Mouse (Mus musculus) heart, postnatal 0 days (tissue): ENCODE data around the gene D330020A13Rik. TPM values are rescaled to one million over a fixed set of nuclear protein-coding genes. Genes with fewer than 3 reads are reported as not detected.

Experiments
- ATAC-seq: fragments of 200-750 bp; cut with Nextera tagmentation; 2 replicates; pipeline ENCODE4 v1.8.0; 2017; ENCODE audit warnings: low read depth, moderate number of reproducible peaks, moderate library complexity; ENCODE audit not compliant: insufficient read depth
- DNase-seq: peaks from one replicate; pipeline ENCODE4 v3.0.0-alpha.2; 2016; ENCODE audit warnings: low spot score
- H3K27ac ChIP-seq: fragments of 300-500 bp; sonication (generic); 2 replicates; pipeline ENCODE4 v1.5.1; 2014; ENCODE audit warnings: low read depth, mild to moderate bottlenecking
- H3K27me3 ChIP-seq: fragments of 300-500 bp; sonication (generic); 2 replicates; pipeline ENCODE4 v1.6.1; 2014; ENCODE audit warnings: low read length, mixed read lengths; ENCODE audit not compliant: control insufficient read depth, insufficient read depth
- H3K36me3 ChIP-seq: fragments of 300-500 bp; sonication (generic); replicated peaks from 2 replicates; pipeline ENCODE4 v1.6.1; 2014; ENCODE audit warnings: low read length, mixed read lengths; ENCODE audit not compliant: control insufficient read depth, insufficient read depth
- H3K4me1 ChIP-seq: fragments of 300-500 bp; sonication (generic); 2 replicates; pipeline ENCODE4 v1.6.1; 2014; ENCODE audit warnings: antibody characterized with exemption; ENCODE audit not compliant: control insufficient read depth, insufficient read depth
- H3K4me2 ChIP-seq: fragments of 300-500 bp; sonication (generic); 2 replicates; pipeline ENCODE4 v1.6.1; 2014; ENCODE audit warnings: low read depth, mild to moderate bottlenecking, low read length, moderate library complexity
- H3K4me3 ChIP-seq: fragments of 300-500 bp; sonication (generic); 2 replicates; pipeline ENCODE4 v1.5.1; 2014; ENCODE audit warnings: low read depth, low read length
- H3K9ac ChIP-seq: fragments of 300-500 bp; sonication (generic); replicated peaks from 2 replicates; pipeline ENCODE4 v1.6.1; 2014; ENCODE audit warnings: low read depth, low read length, mixed read lengths
- H3K9me3 ChIP-seq: fragments of 300-500 bp; sonication (generic); replicated peaks from 2 replicates; pipeline ENCODE4 v1.6.1; 2016; ENCODE audit warnings: low read length; ENCODE audit not compliant: control insufficient read depth
- CTCF ChIP-seq: IDR thresholded peaks from 2 replicates; pipeline ENCODE4 v1.5.1; 2016; ENCODE audit warnings: antibody characterized with exemption, control low read depth, low read depth
- EP300 ChIP-seq: IDR thresholded peaks from 2 replicates; pipeline ENCODE4 v1.6.1; 2016; ENCODE audit warnings: antibody characterized with exemption, low read depth
- WGBS: fragments of 180-500 bp; shearing (Covaris S2); extraction: QIAGEN DNeasy Blood & Tissue Kit; methylation state at CpG from one replicate; pipeline ENCODE4 v1.1.7; 2014; 5-methylcytosine and 5-hydroxymethylcytosine counted together
- polyA plus RNA-seq: library from polyadenylated mRNA; unstranded; fragments of >200 nt; fragmentation: Nextera tagmentation; extraction: Ambion mirVana; gene quantifications from 2 replicates; pipeline ENCODE4 v1.2.1, GENCODE M21; 2015
- total RNA-seq: library from RNA; depleted of rRNA; stranded (reverse); fragments of >200 nt; gene quantifications from 2 replicates; pipeline ENCODE4 v1.2.3, GENCODE M21; 2014; ENCODE audit warnings: low replicate concordance; rRNA removed

The D330020A13Rik gene
- total and polyA plus RNA-seq, 2 experiments from 2014 or later: not detected

- Histone ChIP-seq H3K4me1 (no peaks in the 10 kb centered on the region), H3K4me2 (no peak overlapping the region), H3K4me3 (no peak overlapping the region), H3K36me3 (peaks cover 79% of the 10 kb centered on the region), H3K9me3 (no peaks in the 10 kb centered on the region), H3K27ac (no peak overlapping the region), H3K27me3 (no peaks in the 10 kb centered on the region), H3K9ac (no peak overlapping the region)
- TF ChIP-seq EP300 (no peak), CTCF (no peak; the same call in 1 of the 2 replicates)
- ATAC-seq: no peak
- DNase-seq: no peak
- 74% methylated on average over 2 of the region's 2 CpGs for WGBS
Measured at GRCm38 (mm10) chr6:120332351-120332750, 38.2 kb downstream of the D330020A13Rik start.

GRCm38 (mm10) chr6:120343992-120344391 lies 49.8 kb downstream of the D330020A13Rik start:
- Histone ChIP-seq H3K4me1 (no peaks in the 10 kb centered on the region), H3K27me3 (no peaks in the 10 kb centered on the region), H3K36me3 (peaks cover 66% of the 10 kb centered on the region), H3K27ac (no peak overlapping the region), H3K9ac (no peak overlapping the region), H3K9me3 (no peaks in the 10 kb centered on the region), H3K4me2 (no peak overlapping the region), H3K4me3 (no peak overlapping the region)
- ATAC-seq (no peak), DNase-seq (no peak)
- TF ChIP-seq EP300: no peak
- no peak for TF ChIP-seq CTCF
- 66% methylated on average over 1 of the region's 1 CpGs for WGBS

Other genes starting within 250 kb of the D330020A13Rik start
- gene Ninj2, start 201.0 kb upstream of the D330020A13Rik start, total RNA-seq: 27.4 TPM in 1 of 2 replicates, not detected in the other
- not detected in 2 replicates for gene Ninj2, start 201.0 kb upstream of the D330020A13Rik start, polyA plus RNA-seq
- 0.89 TPM in 1 of 2 replicates, not detected in the other for gene B4galnt3, start 195 bp downstream of the D330020A13Rik start, total RNA-seq
- 0.08 and 0.10 TPM in 2 replicates for gene B4galnt3, start 195 bp downstream of the D330020A13Rik start, polyA plus RNA-seq
- 16.3 and 34.6 TPM in 2 replicates for gene Kdm5a, start 69.8 kb downstream of the D330020A13Rik start, total RNA-seq
- gene Kdm5a, start 69.8 kb downstream of the D330020A13Rik start, polyA plus RNA-seq: 21.5 and 22.6 TPM in 2 replicates
- gene Ccdc77, start 70.0 kb downstream of the D330020A13Rik start, total RNA-seq: 4.8 and 10.4 TPM in 2 replicates
- 13.4 and 15.0 TPM in 2 replicates for gene Ccdc77, start 70.0 kb downstream of the D330020A13Rik start, polyA plus RNA-seq
- 3.5 and 6.5 TPM in 2 replicates for gene Il17ra, start 168.9 kb downstream of the D330020A13Rik start, total RNA-seq
- gene Il17ra, start 168.9 kb downstream of the D330020A13Rik start, polyA plus RNA-seq: 1.4 and 1.9 TPM in 2 replicates
- gene Tmem121b, start 199.4 kb downstream of the D330020A13Rik start, total RNA-seq: not detected in 2 replicates
- not detected in 2 replicates for gene Tmem121b, start 199.4 kb downstream of the D330020A13Rik start, polyA plus RNA-seq
- 25.7 and 26.6 TPM in 2 replicates for gene Hdhd5, start 237.0 kb downstream of the D330020A13Rik start, total RNA-seq
- gene Hdhd5, start 237.0 kb downstream of the D330020A13Rik start, polyA plus RNA-seq: 10.9 and 11.3 TPM in 2 replicates